Mouse (Mus musculus): ENCODE measurements at regions not wholly inside any gene's neighbourhood (a gene's known extent, or its start where the extent isn't known, plus 50 kb on each side); places are given as distances from the start of the nearest gene placed in this dataset.

- H3K27ac ChIP-seq (ENCODE audit: low read length): no peak overlapping the region
- H3K9ac ChIP-seq (replicated peaks; ENCODE audit: low read depth, low read length): no peak overlapping the region
- H3K27me3 ChIP-seq (replicated peaks; ENCODE audit: control insufficient read depth, insufficient read depth, low read length): no peaks in the 10 kb centered on the region
- ATAC-seq: no peak
- H3K4me3 ChIP-seq (replicated peaks; ENCODE audit: low read length): no peak overlapping the region
- 86% methylated on average over 3 of the region's 3 CpGs for WGBS
- no peaks in the 10 kb centered on the region for H3K9me3 ChIP-seq (ENCODE audit: control insufficient read depth, low read length)
- no peaks in the 10 kb centered on the region for H3K36me3 ChIP-seq (ENCODE audit: control insufficient read depth, insufficient read depth)
- no peak overlapping the region for H3K4me2 ChIP-seq (ENCODE audit: low read length)
- peaks cover 8% of the 10 kb centered on the region for H3K4me1 ChIP-seq (replicated peaks; ENCODE audit: control insufficient read depth, insufficient read depth, low read length)
These were observed 297.5 kb upstream of the Castor2 start for GRCm38 (mm10) chr5:133802001-133802400.

GRCm38 (mm10) chr5:133795638-133796037, 303.9 kb upstream of the Castor2 start:
- Histone ChIP-seq H3K9ac (replicated peaks; ENCODE audit: low read depth, low read length) (no peak overlapping the region), H3K4me2 (ENCODE audit: low read length) (no peak overlapping the region), H3K27ac (ENCODE audit: low read length) (no peak overlapping the region), H3K36me3 (ENCODE audit: control insufficient read depth, insufficient read depth) (no peaks in the 10 kb centered on the region), H3K27me3 (replicated peaks; ENCODE audit: control insufficient read depth, insufficient read depth, low read length) (no peaks in the 10 kb centered on the region), H3K4me3 (replicated peaks; ENCODE audit: low read length) (no peak overlapping the region), H3K4me1 (replicated peaks; ENCODE audit: control insufficient read depth, insufficient read depth, low read length) (0 out of 2 replicates have a peak, but pooled peaks cover 1% of the 10 kb centered on the region), H3K9me3 (ENCODE audit: control insufficient read depth, low read length) (no peaks in the 10 kb centered on the region)
- WGBS: 40% methylated on average over 3 of the region's 3 CpGs
- no peak for ATAC-seq

- H3K36me3 ChIP-seq (ENCODE audit: control insufficient read depth, insufficient read depth): no peaks in the 10 kb centered on the region
- no peak overlapping the region for H3K4me3 ChIP-seq (replicated peaks; ENCODE audit: low read length)
- H3K9me3 ChIP-seq (ENCODE audit: control insufficient read depth, low read length): no peaks in the 10 kb centered on the region
- no peaks in the 10 kb centered on the region for H3K27me3 ChIP-seq (replicated peaks; ENCODE audit: control insufficient read depth, insufficient read depth, low read length)
- H3K4me1 ChIP-seq (replicated peaks; ENCODE audit: control insufficient read depth, insufficient read depth, low read length): 0 out of 2 replicates have a peak, but pooled peaks cover 4% of the 10 kb centered on the region
- no peak overlapping the region for H3K4me2 ChIP-seq (ENCODE audit: low read length)
- H3K9ac ChIP-seq (replicated peaks; ENCODE audit: low read depth, low read length): no peak overlapping the region
- no peak for ATAC-seq
- H3K27ac ChIP-seq (ENCODE audit: low read length): no peak overlapping the region
- WGBS: 49% methylated on average over 6 of the region's 6 CpGs
These were observed 308.8 kb upstream of the Castor2 start for GRCm38 (mm10) chr5:133790726-133791125.

- Histone ChIP-seq H3K4me3 (replicated peaks; ENCODE audit: low read length) (no peak overlapping the region), H3K4me2 (ENCODE audit: low read length) (no peak overlapping the region), H3K4me1 (replicated peaks; ENCODE audit: control insufficient read depth, insufficient read depth, low read length) (0 out of 2 replicates have a peak, but pooled peaks cover 4% of the 10 kb centered on the region), H3K27me3 (replicated peaks; ENCODE audit: control insufficient read depth, insufficient read depth, low read length) (no peaks in the 10 kb centered on the region), H3K36me3 (ENCODE audit: control insufficient read depth, insufficient read depth) (no peaks in the 10 kb centered on the region), H3K9me3 (ENCODE audit: control insufficient read depth, low read length) (no peaks in the 10 kb centered on the region), H3K9ac (replicated peaks; ENCODE audit: low read depth, low read length) (no peak overlapping the region), H3K27ac (ENCODE audit: low read length) (no peak overlapping the region)
- 63% methylated on average over 8 of the region's 8 CpGs for WGBS
- no peak for ATAC-seq
These were observed 311.5 kb upstream of the Castor2 start for GRCm38 (mm10) chr5:133788006-133788405.

GRCm38 (mm10) chr5:133787491-133787890, 312.0 kb upstream of the Castor2 start:
- H3K4me2 ChIP-seq (ENCODE audit: low read length): no peak overlapping the region
- H3K27ac ChIP-seq (ENCODE audit: low read length): no peak overlapping the region
- 0 out of 2 replicates have a peak, but pooled peaks cover 4% of the 10 kb centered on the region for H3K4me1 ChIP-seq (replicated peaks; ENCODE audit: control insufficient read depth, insufficient read depth, low read length)
- no peak overlapping the region for H3K9ac ChIP-seq (replicated peaks; ENCODE audit: low read depth, low read length)
- no peak overlapping the region for H3K4me3 ChIP-seq (replicated peaks; ENCODE audit: low read length)
- no peaks in the 10 kb centered on the region for H3K36me3 ChIP-seq (ENCODE audit: control insufficient read depth, insufficient read depth)
- ATAC-seq: no peak
- WGBS: 86% methylated on average over 7 of the region's 7 CpGs
- H3K9me3 ChIP-seq (ENCODE audit: control insufficient read depth, low read length): no peaks in the 10 kb centered on the region
- no peaks in the 10 kb centered on the region for H3K27me3 ChIP-seq (replicated peaks; ENCODE audit: control insufficient read depth, insufficient read depth, low read length)

- no peak overlapping the region for H3K4me2 ChIP-seq (ENCODE audit: low read length)
- no peak for ATAC-seq
- no peaks in the 10 kb centered on the region for H3K9me3 ChIP-seq (ENCODE audit: control insufficient read depth, low read length)
- no peak overlapping the region for H3K27ac ChIP-seq (ENCODE audit: low read length)
- H3K36me3 ChIP-seq (ENCODE audit: control insufficient read depth, insufficient read depth): no peaks in the 10 kb centered on the region
- no peak overlapping the region for H3K9ac ChIP-seq (replicated peaks; ENCODE audit: low read depth, low read length)
- no peaks in the 10 kb centered on the region for H3K4me1 ChIP-seq (replicated peaks; ENCODE audit: control insufficient read depth, insufficient read depth, low read length)
- no peaks in the 10 kb centered on the region for H3K27me3 ChIP-seq (replicated peaks; ENCODE audit: control insufficient read depth, insufficient read depth, low read length)
- no peak overlapping the region for H3K4me3 ChIP-seq (replicated peaks; ENCODE audit: low read length)
These were observed 322.9 kb upstream of the Castor2 start for GRCm38 (mm10) chr5:133776591-133776990.

GRCm38 (mm10) chr5:133774116-133774515, 325.4 kb upstream of the Castor2 start:
- Histone ChIP-seq H3K4me3 (replicated peaks; ENCODE audit: low read length) (no peak overlapping the region), H3K9ac (replicated peaks; ENCODE audit: low read depth, low read length) (no peak overlapping the region), H3K27me3 (replicated peaks; ENCODE audit: control insufficient read depth, insufficient read depth, low read length) (no peaks in the 10 kb centered on the region), H3K27ac (ENCODE audit: low read length) (no peak overlapping the region), H3K4me2 (ENCODE audit: low read length) (no peak overlapping the region), H3K9me3 (ENCODE audit: control insufficient read depth, low read length) (no peaks in the 10 kb centered on the region), H3K4me1 (replicated peaks; ENCODE audit: control insufficient read depth, insufficient read depth, low read length) (no peaks in the 10 kb centered on the region), H3K36me3 (ENCODE audit: control insufficient read depth, insufficient read depth) (no peaks in the 10 kb centered on the region)
- ATAC-seq: no peak
- 80% methylated on average over 3 of the region's 3 CpGs for WGBS

- Histone ChIP-seq H3K4me1 (replicated peaks; ENCODE audit: control insufficient read depth, insufficient read depth, low read length) (no peaks in the 10 kb centered on the region), H3K27me3 (replicated peaks; ENCODE audit: control insufficient read depth, insufficient read depth, low read length) (no peaks in the 10 kb centered on the region), H3K36me3 (ENCODE audit: control insufficient read depth, insufficient read depth) (no peaks in the 10 kb centered on the region), H3K9me3 (ENCODE audit: control insufficient read depth, low read length) (0 out of 2 replicates have a peak, but pooled peaks cover 1% of the 10 kb centered on the region), H3K27ac (ENCODE audit: low read length) (no peak overlapping the region), H3K4me2 (ENCODE audit: low read length) (no peak overlapping the region), H3K4me3 (replicated peaks; ENCODE audit: low read length) (no peak overlapping the region), H3K9ac (replicated peaks; ENCODE audit: low read depth, low read length) (no peak overlapping the region)
- WGBS: 80% methylated on average over 2 of the region's 2 CpGs
- ATAC-seq: no peak
These were observed 330.7 kb upstream of the Castor2 start for GRCm38 (mm10) chr5:133768856-133769255.

GRCm38 (mm10) chr5:133757817-133758216, 341.7 kb upstream of the Castor2 start:
- Histone ChIP-seq H3K4me3 (replicated peaks; ENCODE audit: low read length) (no peak overlapping the region), H3K9ac (replicated peaks; ENCODE audit: low read depth, low read length) (no peak overlapping the region), H3K27me3 (replicated peaks; ENCODE audit: control insufficient read depth, insufficient read depth, low read length) (no peaks in the 10 kb centered on the region), H3K4me1 (replicated peaks; ENCODE audit: control insufficient read depth, insufficient read depth, low read length) (peaks cover 14% of the 10 kb centered on the region), H3K4me2 (ENCODE audit: low read length) (no peak overlapping the region), H3K36me3 (ENCODE audit: control insufficient read depth, insufficient read depth) (no peaks in the 10 kb centered on the region), H3K9me3 (ENCODE audit: control insufficient read depth, low read length) (no peaks in the 10 kb centered on the region), H3K27ac (ENCODE audit: low read length) (no peak overlapping the region)
- no peak for ATAC-seq
- WGBS: 98% methylated on average over 2 of the region's 2 CpGs

GRCm38 (mm10) chr5:133754180-133754579, 345.3 kb upstream of the Castor2 start:
- Histone ChIP-seq H3K27me3 (replicated peaks; ENCODE audit: control insufficient read depth, insufficient read depth, low read length) (no peaks in the 10 kb centered on the region), H3K36me3 (ENCODE audit: control insufficient read depth, insufficient read depth) (no peaks in the 10 kb centered on the region), H3K4me1 (replicated peaks; ENCODE audit: control insufficient read depth, insufficient read depth, low read length) (peaks cover 15% of the 10 kb centered on the region), H3K9me3 (ENCODE audit: control insufficient read depth, low read length) (no peaks in the 10 kb centered on the region), H3K27ac (ENCODE audit: low read length) (peak overlapping the region; percentile 67; the same call in 1 of the 2 replicates), H3K4me2 (ENCODE audit: low read length) (no peak overlapping the region), H3K4me3 (replicated peaks; ENCODE audit: low read length) (no peak overlapping the region), H3K9ac (replicated peaks; ENCODE audit: low read depth, low read length) (no peak overlapping the region)
- 26% methylated on average over 7 of the region's 7 CpGs for WGBS
- ATAC-seq: no peak
